In genomic region chr17:33910346-33911051, GRCm38 (mm10) we compare ENCODE assay signal across 1 mouse cellular context.
TF ChIP-seq lines count a peak whose summit lies in the region.

No protein-coding gene starts in this region.

TF ChIP-seq in CH12.LX, 34 proteins besides CTCF, POLR2A, EP300 and RAD21 (continued from another document):
- TF ChIP-seq ZKSCAN1 (IDR thresholded peaks at IDR 0.05; ENCODE audit: borderline replicate concordance, low read depth, low read length) = no peak
- no peak for TF ChIP-seq ZMIZ1 (IDR thresholded peaks at IDR 0.05; ENCODE audit: low read depth, low read length)
- TF ChIP-seq ELF1 (IDR thresholded peaks at IDR 0.05; ENCODE audit: low read depth, low read length) = no peak
- no peak for TF ChIP-seq UBTF (IDR thresholded peaks at IDR 0.05; ENCODE audit: low read depth, low read length)
- TF ChIP-seq USF1 (IDR thresholded peaks at IDR 0.05; ENCODE audit: low read depth, low read length) = no peak
- TF ChIP-seq ZNF384 (IDR thresholded peaks at IDR 0.05; ENCODE audit: low read depth, low read length) = peak; percentile 79
- no peak for TF ChIP-seq CHD2 (IDR thresholded peaks at IDR 0.05; ENCODE audit: low read length)
- no peak for TF ChIP-seq USF2 (conservative IDR thresholded peaks at IDR 0.05; ENCODE audit: low read depth, low read length)
- TF ChIP-seq E2F4 (IDR thresholded peaks at IDR 0.05; ENCODE audit: insufficient replicate concordance, low read depth, low read length) = no peak
- TF ChIP-seq TCF12 (IDR thresholded peaks at IDR 0.05; ENCODE audit: low read depth, low read length) = no peak
- TF ChIP-seq TBP (conservative IDR thresholded peaks at IDR 0.05; ENCODE audit: low read depth, low read length) = 0 out of 2 replicates have a peak, but pooled peaks have one; percentile 29
- TF ChIP-seq MYC (IDR thresholded peaks at IDR 0.05; ENCODE audit: low read depth, low read length) = peak; percentile 64; the same call in 1 of the 2 replicates
- TF ChIP-seq NELFE (IDR thresholded peaks at IDR 0.05; ENCODE audit: low read depth, low read length) = no peak
- no peak for TF ChIP-seq BHLHE40 (IDR thresholded peaks at IDR 0.05; ENCODE audit: low read depth, low read length)
- TF ChIP-seq POLR2AphosphoS2 (IDR thresholded peaks at IDR 0.05; ENCODE audit: low read depth, low read length) = no peak
- TF ChIP-seq KAT2A (IDR thresholded peaks at IDR 0.05; ENCODE audit: insufficient replicate concordance, low read length) = no peak
- TF ChIP-seq MAZ (IDR thresholded peaks at IDR 0.05; ENCODE audit: low read depth, low read length) = no peak
